Mouse (Mus musculus): ENCODE results near the gene Mybpc2.
A peak's percentile ranks its signal among the peaks of the same experiment; 100 is the strongest.

Mybpc2 gene

GRCm38 (mm10) chr7:44546274-44546673, 21.8 kb upstream of the Mybpc2 start:
- no peak for DNase-seq

GRCm38 (mm10) chr7:44543071-44543470, 18.6 kb upstream of the Mybpc2 start:
- DNase-seq = no peak

DNA sequence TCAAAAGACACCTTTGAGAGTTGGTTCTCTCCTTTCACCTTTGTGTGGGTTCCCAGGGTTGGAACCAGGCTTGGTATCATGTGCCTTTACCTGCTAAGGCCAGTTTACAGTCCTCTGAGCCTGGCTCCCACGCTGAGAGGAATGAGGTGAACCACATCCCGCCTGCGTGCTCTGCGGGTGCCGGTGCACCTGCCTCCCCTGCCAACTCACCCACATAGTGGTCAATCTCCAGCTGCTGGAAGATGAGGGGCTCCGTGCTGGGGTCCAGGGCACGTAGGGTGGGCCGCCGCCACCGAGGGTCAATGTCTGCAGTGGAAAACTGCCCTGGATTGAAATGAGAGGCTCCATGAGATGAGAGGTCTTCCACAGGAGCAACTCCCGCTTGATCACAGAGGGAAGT, 18.1 kb upstream of the Mybpc2 start:
- no peak for DNase-seq

GRCm38 (mm10) chr7:44538756-44539624, 14.5 kb upstream of the Mybpc2 start:
- DNase-seq = no peak

DNA sequence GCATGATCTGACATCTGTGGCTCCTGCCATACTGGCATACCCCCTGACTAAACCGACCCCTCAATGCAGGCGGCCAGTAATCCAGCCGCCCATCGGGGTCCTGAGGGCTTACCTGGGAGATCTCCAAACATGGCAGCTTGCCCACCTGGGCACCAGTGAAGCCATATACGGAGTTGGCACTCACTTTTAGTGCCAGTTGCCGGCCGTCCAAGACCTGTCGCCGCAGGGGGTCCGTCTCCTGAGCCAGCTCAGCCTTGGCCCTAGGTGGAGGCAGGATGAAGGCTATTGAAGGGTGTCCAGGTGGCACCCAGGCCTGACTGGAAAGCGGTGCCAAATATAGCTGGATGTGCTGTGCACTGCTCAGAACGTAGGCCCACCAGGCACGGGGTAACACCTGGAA, 13.0 kb upstream of the Mybpc2 start:
- DNase-seq = peak; percentile 82 to 84

DNA sequence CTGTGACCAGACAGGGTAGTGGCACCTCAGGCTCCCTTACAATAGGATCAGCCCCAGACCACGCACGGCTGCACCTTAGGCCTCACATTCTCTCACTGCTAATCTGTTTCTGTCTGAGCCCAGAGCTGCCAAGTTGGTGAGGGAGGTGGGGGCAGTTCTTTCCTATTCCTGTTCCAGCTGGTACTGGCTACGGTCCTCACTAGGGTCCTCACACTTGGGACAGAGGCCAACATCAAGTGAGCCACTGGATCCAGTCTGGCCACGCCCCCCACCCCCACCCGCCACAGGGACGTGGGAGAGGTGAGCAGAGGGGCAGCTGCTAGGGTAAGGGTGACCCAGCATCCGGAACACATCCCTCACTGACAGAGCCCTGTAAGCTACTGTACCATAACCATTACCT, 12.6 kb upstream of the Mybpc2 start:
- peak in 1 of 2 experiments; percentile 40 for DNase-seq

DNA sequence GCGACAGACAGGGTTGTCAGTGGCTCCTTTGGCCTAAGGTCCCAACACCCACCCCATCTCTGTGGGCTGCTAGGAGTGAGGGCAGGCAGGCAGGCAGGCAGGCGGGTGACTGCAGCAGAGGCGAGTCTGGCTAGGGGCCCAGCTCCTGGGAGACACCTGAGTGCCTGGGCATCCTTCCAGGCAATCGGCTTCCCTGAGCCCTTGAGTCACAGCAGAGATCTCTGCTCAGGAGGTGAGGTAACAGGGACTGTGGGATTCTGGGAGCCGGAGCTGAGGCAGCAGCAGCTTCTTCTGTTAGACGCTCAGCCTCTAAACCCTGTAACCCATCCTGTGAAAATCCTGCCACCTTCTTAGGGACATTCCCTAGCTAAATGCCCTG, 12.1 kb upstream of the Mybpc2 start:
- peak; percentile 86 to 90 for DNase-seq

DNA sequence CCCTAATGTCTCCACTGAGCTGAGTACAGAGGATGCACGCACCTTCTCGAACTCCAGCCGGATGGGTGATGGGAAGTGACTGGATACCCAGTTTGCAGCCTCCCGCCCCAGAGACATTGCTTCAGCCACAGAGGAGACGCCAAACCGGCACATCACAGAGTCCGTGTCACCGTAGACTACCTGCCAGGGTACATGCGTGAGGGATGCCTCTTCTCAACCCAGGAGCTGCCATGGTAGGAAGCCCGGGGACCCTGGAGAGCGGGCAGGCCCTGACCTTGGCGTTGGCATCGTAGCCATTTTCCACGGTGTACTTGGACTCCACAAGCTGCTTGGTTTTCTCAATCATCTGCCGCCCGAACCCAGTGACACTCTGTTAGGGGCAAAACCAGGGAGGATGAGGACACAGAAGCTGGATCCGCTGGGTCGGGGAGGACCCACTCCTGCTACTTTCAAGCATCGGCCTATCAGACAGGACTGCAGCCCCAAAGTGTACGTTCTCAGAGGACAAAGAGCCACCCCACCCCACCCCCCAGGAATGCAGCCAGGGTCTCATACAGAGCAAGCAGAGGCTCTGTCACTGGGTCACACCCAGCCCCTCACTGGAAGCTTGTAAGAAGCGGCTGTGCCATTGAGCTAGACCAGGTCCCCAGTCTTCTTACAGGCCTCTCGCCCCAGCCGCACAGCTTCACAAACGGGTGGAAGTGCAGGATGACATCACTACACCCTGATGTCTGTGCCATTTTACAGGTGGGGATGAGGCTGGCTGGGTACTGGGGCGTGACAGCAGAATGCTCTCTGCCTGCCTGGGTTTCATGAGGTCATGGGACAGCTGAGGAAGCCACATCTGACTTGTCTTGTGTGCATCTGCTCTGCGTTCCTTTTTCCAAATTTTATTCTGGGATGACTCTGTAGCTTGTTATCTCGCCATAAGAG, 11.5 kb upstream of the Mybpc2 start:
- peak in 1 of 2 experiments; percentile 18 for DNase-seq

DNA sequence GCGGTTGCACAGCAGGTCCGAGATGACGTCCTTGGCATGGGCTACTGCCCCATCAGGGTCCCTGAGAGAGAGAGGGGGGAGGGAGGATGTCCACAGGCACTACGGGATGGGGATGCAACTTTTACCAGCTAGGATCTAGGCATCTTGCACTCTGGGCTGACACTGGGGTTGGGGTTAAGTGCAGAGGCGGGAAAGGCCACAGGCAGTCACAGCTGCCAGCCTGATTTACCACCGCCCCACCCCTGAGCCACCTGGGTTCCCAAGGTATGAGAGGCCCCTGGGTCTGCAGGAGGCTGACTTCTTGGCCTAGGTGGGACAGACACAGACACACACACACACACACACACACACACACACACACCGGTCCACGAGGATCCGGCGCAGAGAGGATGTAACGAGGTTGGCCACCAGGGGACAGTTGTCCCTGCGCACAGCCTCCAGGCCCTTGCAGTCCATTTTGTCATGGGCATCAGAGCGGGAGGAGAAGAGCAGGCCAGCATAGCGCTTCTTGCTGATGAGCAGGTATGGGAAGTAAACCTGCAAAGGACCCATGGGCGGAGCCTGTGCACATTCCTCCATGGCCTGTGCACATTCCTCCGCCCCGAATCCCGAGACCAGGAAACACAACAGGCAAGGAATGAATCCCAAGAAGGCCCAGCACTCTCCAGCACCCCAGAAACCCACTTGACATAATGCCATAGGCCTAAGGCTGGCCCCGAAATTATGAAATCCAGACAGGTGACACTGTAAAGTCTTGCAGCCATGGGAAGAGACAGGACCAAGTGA, 10.4 kb upstream of the Mybpc2 start:
- no peak for DNase-seq

GRCm38 (mm10) chr7:44534242-44534641, 9.8 kb upstream of the Mybpc2 start:
- DNase-seq = no peak

- no peak for DNase-seq
Measured at GRCm38 (mm10) chr7:44533746-44534045, 9.2 kb upstream of the Mybpc2 start.

DNA sequence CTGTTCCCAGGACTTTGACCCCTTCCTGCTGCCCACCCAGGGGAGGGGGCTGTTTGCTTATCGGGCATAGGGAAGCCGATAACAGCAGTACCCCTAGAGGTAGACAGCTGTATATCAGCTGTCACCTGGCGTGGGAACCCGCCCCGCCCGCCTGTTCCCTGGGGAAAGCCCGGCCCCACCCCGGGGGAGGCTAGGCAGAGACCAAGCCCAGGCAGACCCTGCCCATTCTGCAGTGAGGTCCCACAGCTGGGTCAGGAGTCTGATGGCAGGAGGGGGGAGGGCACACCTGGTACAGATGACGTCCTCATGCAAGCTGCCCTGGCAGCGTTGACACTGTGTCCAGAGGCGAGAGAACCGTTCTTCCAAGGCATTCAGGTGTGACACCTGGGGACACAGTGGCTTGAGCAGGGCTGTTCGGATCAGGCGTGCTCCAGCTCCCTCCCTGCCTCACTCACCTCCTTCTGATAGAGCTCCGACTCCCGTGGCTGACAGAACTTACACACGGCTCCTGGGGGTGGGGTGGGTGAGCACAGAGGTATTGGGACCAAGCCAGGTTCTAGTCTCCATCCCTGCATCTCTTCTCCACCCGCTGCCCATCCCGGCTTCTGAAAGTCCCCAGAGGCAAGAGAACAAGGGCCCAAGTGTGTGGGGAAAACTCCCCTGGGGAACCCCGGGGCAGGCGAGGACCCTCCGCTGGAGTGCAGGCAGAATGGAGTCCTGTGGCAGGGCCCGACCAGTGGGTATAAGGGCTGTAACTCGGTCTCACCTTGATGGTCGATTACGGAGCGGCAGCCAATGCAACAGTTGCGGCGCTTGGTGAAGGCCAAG, 8.7 kb upstream of the Mybpc2 start:
- DNase-seq = no peak

DNA sequence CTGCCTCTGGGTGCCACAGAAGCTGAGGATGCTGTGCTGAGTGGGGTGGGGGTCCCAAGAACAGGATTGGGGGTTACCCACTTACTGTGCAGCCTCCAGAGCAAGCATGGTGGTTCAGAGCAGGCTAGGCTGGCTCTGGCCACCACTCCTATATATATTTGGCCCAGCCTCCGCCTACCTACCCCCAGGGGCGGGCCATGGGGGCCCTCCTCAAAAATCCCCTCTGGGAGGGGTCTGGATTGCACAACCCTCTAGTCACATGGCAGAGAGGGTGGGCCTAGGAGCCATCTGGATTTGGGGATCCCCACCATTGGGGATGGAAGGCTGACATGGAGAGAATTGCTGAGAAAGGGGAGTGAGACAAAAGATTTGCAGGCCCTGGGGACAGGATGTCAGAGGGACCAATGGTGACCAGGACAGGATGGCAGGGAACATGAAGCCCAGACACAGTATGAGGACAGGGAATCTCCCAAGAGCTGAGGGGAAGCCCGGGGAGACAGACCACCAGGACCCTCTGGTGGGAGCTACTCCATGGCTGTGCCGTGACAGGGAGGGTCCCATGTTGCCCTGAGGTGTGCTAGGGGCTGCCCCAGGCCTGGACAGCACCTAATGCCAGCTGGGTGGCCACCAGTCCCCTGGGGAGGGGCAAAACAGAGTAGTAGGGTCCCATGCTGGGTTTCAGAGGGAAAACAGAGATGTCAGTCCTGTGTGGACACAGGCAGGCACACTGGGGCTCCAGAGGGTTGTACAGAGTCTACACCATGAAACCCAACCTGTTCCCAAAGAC, 7.7 kb upstream of the Mybpc2 start, which contains the start of gene Spib:
Gene Spib (minus strand): TSS at position 126 of the 787 bp plus-strand sequence.
- DNase-seq = no peak

- no peak for DNase-seq
Measured at GRCm38 (mm10) chr7:44531207-44531606, 6.8 kb upstream of the Mybpc2 start.

GRCm38 (mm10) chr7:44530507-44530906, 6.1 kb upstream of the Mybpc2 start:
- DNase-seq = no peak

DNA sequence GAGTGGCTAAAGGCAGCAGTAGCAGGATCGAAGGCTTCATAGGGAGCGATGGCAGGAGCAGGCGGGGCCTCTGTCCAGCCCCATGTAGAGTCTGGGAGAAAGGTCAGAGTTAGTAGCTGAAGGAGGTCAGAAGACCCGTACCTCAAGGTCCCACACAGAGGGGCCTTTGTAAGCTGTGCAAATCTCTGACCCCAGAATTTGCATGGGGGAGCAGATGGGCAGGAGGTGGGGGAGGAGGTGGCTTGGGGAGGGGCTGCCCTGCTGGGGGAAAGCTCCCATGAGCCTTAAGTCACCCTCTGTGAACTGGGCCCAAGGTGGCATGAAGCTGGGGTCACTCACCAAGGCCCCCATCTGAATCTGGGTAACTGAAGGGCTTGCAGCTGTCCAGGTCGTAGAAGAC, 5.1 kb upstream of the Mybpc2 start:
- no peak for DNase-seq

DNA sequence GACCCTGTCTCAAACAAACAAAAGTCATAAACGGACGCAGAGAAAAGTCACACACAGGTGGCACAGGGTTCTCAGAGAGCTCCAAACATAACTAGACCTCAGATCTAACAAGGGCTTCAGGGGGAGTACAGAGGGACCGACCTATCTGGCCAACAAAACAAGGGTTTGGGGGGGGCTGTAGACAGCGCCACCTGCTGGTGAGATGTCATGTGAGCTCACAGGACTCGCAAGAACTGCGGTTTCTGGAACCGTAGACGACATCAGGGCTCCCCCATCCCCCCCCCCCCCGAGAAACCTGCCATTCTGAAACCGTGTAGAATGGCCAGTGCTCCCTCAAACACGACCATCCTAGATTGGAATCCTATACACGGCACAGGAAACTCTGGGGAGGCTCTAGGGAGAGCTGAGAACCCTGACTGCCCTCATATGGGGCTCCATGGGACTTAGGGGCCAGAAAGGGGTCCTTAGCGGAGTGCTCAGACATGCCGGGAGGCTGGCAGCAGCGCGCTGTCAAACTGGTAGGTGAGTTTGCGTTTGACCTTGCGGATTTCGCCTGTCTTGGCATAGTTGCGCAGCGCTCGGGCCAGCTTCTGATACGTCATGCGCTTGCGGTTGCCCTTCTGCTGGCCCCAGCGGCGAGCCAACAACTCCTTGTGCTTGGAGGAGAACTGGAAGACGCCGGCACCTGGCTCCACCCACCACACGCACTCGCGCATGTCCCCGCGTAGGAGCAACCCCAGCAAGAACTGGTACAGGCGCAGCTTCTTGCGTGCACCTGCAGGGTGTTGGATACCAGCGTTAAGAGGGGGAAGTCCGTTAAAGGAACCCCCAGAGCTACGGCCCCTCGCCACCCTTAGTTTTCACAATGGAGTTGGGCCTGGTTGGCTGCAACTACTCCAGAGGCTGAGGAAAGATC, 3.3 kb upstream of the Mybpc2 start:
- peak; percentile 85 to 93 for DNase-seq

DNA sequence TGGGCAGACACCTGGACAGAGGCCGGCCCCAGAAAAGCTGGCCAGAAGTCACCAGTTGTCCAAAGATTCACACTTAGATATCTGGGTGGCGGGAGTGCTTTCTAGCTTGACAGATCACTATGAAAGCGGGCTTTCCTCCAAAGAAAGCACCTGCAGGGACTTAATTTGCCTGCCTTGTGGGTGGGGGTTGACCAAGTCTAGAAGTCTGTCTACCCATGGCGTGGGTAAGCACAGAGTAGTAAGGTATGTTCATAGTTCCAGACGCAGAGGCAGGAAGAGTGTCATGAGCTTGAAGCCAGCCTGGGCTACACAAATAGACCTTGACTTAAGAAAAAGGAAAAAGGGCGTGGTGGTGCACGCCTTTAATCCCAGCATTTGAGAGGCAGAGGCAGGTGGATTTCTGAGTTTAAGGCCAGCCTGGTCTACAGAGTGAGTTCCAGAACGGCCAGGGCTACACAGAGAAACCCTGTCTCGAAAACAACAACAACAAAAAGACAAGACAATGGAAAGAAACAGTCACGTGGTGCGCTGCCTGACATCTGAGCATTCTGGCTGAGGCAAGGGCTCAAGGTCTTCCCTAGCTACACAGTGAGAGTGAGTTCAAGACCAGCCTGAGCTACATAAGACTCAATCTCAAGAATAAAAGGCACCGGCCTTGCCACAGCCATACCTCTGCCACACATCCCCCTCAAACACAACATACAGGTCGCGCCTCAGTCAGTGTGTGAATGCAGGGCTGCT, 2.1 kb upstream of the Mybpc2 start:
- no peak for DNase-seq

- peak; percentile 67 to 78 for DNase-seq
Measured at GRCm38 (mm10) chr7:44525126-44525832, 823 bp upstream of the Mybpc2 start.
